Mouse (Mus musculus) olfactory bulb, adult 2 months (tissue): ENCODE data around the gene Ikzf5.

Experiments used
- CTCF ChIP-seq: fragments of 200-500 bp; IDR thresholded peaks from 2 replicates; pipeline ENCODE4 v1.5.1; 2012; ENCODE audit warnings: low read depth, mild to moderate bottlenecking, low read length, moderate library complexity; ENCODE audit not compliant: insufficient read depth
- POLR2A ChIP-seq: fragments of 200-500 bp; IDR thresholded peaks from 2 replicates; pipeline ENCODE4 v1.6.1; 2012; ENCODE audit warnings: mild to moderate bottlenecking, low read depth, low read length, moderate library complexity; ENCODE audit not compliant: insufficient read depth

DNA sequence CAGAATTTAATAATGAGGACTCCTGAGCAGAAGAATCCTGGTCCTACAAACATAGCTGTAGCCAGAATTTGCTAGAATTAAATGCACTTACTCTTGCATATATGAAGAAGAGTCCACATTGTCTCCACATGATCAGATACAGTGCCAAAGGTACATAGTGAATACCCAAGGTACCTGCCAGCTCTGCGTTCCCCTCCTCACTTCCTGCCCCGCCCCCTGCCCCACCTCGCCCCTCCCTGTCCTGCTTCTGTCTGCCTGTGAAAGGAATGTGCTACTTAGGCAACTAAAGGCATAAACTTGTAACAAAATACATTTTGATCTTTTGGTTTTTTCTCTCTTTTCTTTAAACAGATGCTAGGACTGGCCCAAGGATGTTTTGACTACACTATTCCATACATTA lies 26.7 kb upstream of the Ikzf5 start:
- TF ChIP-seq POLR2A (no peak), CTCF (no peak)
